Mouse (Mus musculus) kidney, postnatal 0 days (tissue): Measurements from ENCODE around the gene Map3k6. TPM values are rescaled to one million over a fixed set of nuclear protein-coding genes. Genes with fewer than 3 reads are reported as not detected.

ENCODE experiments used
- ATAC-seq: fragments of 200-750 bp; cut with Nextera tagmentation; replicated peaks from 2 replicates; pipeline ENCODE4 v1.8.0; 2017; ENCODE audit warnings: low read depth, moderate number of reproducible peaks, moderate TSS enrichment, moderate library complexity; ENCODE audit not compliant: low FRiP score
- DNase-seq: peaks from one replicate; pipeline ENCODE4 v3.0.0-alpha.2; 2016; ENCODE audit warnings: low spot score
- H3K27ac ChIP-seq: fragments of 300-500 bp; sonication (generic); 2 replicates; pipeline ENCODE4 v1.5.1; 2014; ENCODE audit warnings: mild to moderate bottlenecking
- H3K27me3 ChIP-seq: fragments of 300-500 bp; sonication (generic); 2 replicates; pipeline ENCODE4 v1.6.1; 2014; ENCODE audit warnings: low read length, mixed read lengths; ENCODE audit not compliant: insufficient read depth
- H3K36me3 ChIP-seq: fragments of 300-500 bp; sonication (generic); 2 replicates; pipeline ENCODE4 v1.6.1; 2014; ENCODE audit warnings: low read length, mixed read lengths; ENCODE audit not compliant: insufficient read depth
- H3K4me1 ChIP-seq: fragments of 300-500 bp; sonication (generic); replicated peaks from 2 replicates; pipeline ENCODE4 v1.6.1; 2014; ENCODE audit warnings: antibody characterized with exemption, low read length, mixed read lengths; ENCODE audit not compliant: insufficient read depth
- H3K4me2 ChIP-seq: fragments of 300-500 bp; sonication (generic); 2 replicates; pipeline ENCODE4 v1.6.1; 2014; ENCODE audit warnings: mild to moderate bottlenecking, low read length, moderate library complexity, mixed read lengths
- H3K4me3 ChIP-seq: fragments of 300-500 bp; sonication (generic); replicated peaks from 2 replicates; pipeline ENCODE4 v1.5.1; 2014; ENCODE audit warnings: low read depth, low read length
- H3K9ac ChIP-seq: fragments of 300-500 bp; sonication (generic); 2 replicates; pipeline ENCODE4 v1.6.1; 2014; ENCODE audit warnings: low read depth, low read length
- H3K9me3 ChIP-seq: fragments of 300-500 bp; sonication (generic); replicated peaks from 2 replicates; pipeline ENCODE4 v1.6.1; 2016; ENCODE audit warnings: low read length, inconsistent platforms, mixed read lengths
- CTCF ChIP-seq: IDR thresholded peaks from 2 replicates; pipeline ENCODE4 v1.5.1; 2016; ENCODE audit warnings: antibody characterized with exemption, low read depth, mild to moderate bottlenecking, moderate library complexity
- WGBS: fragments of 180-500 bp; shearing (Covaris S2); extraction: QIAGEN DNeasy Blood & Tissue Kit; methylation state at CpG from one replicate; pipeline ENCODE4 v1.1.7; 2014; 5-methylcytosine and 5-hydroxymethylcytosine counted together
- polyA plus RNA-seq: library from polyadenylated mRNA; unstranded; fragments of >200 nt; fragmentation: Nextera tagmentation; extraction: Ambion mirVana; gene quantifications from 2 replicates; pipeline ENCODE4 v1.2.1, GENCODE M21; 2015

Map3k6 gene
- polyA plus RNA-seq, 1 experiment from 2014 or later: 4.2 TPM

GRCm38 (mm10) chr4:133223875-133224274, 16.7 kb upstream of the Map3k6 start:
- Histone ChIP-seq H3K4me2 (no peak overlapping the region), H3K9ac (no peak overlapping the region), H3K4me3 (no peak overlapping the region), H3K27ac (no peak overlapping the region), H3K36me3 (no peaks in the 10 kb centered on the region), H3K27me3 (no peaks in the 10 kb centered on the region), H3K9me3 (no peaks in the 10 kb centered on the region), H3K4me1 (peaks cover 5% of the 10 kb centered on the region; the same call in 1 of the 2 replicates)
- no peak for ATAC-seq
- no peak for DNase-seq
- TF ChIP-seq CTCF: no peak
- 69% methylated on average over 5 of the region's 5 CpGs for WGBS

GRCm38 (mm10) chr4:133226073-133226472, 14.5 kb upstream of the Map3k6 start:
- Histone ChIP-seq H3K4me1 (peaks cover 5% of the 10 kb centered on the region; the same call in 1 of the 2 replicates), H3K27ac (no peak overlapping the region), H3K9me3 (no peaks in the 10 kb centered on the region), H3K36me3 (no peaks in the 10 kb centered on the region), H3K9ac (no peak overlapping the region), H3K27me3 (no peaks in the 10 kb centered on the region), H3K4me3 (no peak overlapping the region), H3K4me2 (no peak overlapping the region)
- DNase-seq (no peak), ATAC-seq (no peak)
- 59% methylated on average over 10 of the region's 10 CpGs for WGBS
- no peak for TF ChIP-seq CTCF

GRCm38 (mm10) chr4:133227636-133228035, 13.0 kb upstream of the Map3k6 start:
- H3K27ac ChIP-seq: no peak overlapping the region
- 38% methylated on average over 8 of the region's 8 CpGs for WGBS
- no peaks in the 10 kb centered on the region for H3K9me3 ChIP-seq
- no peak overlapping the region for H3K4me2 ChIP-seq
- no peaks in the 10 kb centered on the region for H3K36me3 ChIP-seq
- H3K4me1 ChIP-seq: peaks cover 4% of the 10 kb centered on the region; the same call in 1 of the 2 replicates
- H3K9ac ChIP-seq: no peak overlapping the region
- ATAC-seq (peak; percentile 60), DNase-seq (no peak)
- H3K4me3 ChIP-seq: no peak overlapping the region
- no peak for TF ChIP-seq CTCF
- no peaks in the 10 kb centered on the region for H3K27me3 ChIP-seq

GRCm38 (mm10) chr4:133229582-133229981, 11.0 kb upstream of the Map3k6 start:
- Histone ChIP-seq H3K4me2 (no peak overlapping the region), H3K4me1 (no peaks in the 10 kb centered on the region), H3K27me3 (no peaks in the 10 kb centered on the region), H3K4me3 (no peak overlapping the region), H3K27ac (no peak overlapping the region), H3K9ac (no peak overlapping the region), H3K36me3 (no peaks in the 10 kb centered on the region), H3K9me3 (no peaks in the 10 kb centered on the region)
- no peak for TF ChIP-seq CTCF
- ATAC-seq (no peak), DNase-seq (no peak)
- WGBS: 78% methylated on average over 8 of the region's 8 CpGs

- Histone ChIP-seq H3K4me2 (no peak overlapping the region), H3K9ac (no peak overlapping the region), H3K27me3 (no peaks in the 10 kb centered on the region), H3K27ac (no peak overlapping the region), H3K9me3 (no peaks in the 10 kb centered on the region), H3K4me3 (no peak overlapping the region), H3K36me3 (no peaks in the 10 kb centered on the region), H3K4me1 (no peaks in the 10 kb centered on the region)
- peak; percentile 73 for TF ChIP-seq CTCF
- DNase-seq (peak; percentile 70), ATAC-seq (no peak)
- WGBS: 37% methylated on average over 10 of the region's 10 CpGs
Observed at GRCm38 (mm10) chr4:133233285-133233976, 7.2 kb upstream of the Map3k6 start.

GRCm38 (mm10) chr4:133234771-133235170, 5.8 kb upstream of the Map3k6 start:
- Histone ChIP-seq H3K27ac (no peak overlapping the region), H3K36me3 (no peaks in the 10 kb centered on the region), H3K9ac (no peak overlapping the region), H3K9me3 (no peaks in the 10 kb centered on the region), H3K4me2 (no peak overlapping the region), H3K4me1 (no peaks in the 10 kb centered on the region), H3K27me3 (no peaks in the 10 kb centered on the region), H3K4me3 (no peak overlapping the region)
- no peak for TF ChIP-seq CTCF
- ATAC-seq: no peak
- DNase-seq: no peak
- 60% methylated on average over 5 of the region's 5 CpGs for WGBS

- H3K36me3 ChIP-seq: no peaks in the 10 kb centered on the region
- no peaks in the 10 kb centered on the region for H3K4me1 ChIP-seq
- H3K4me2 ChIP-seq: no peak overlapping the region
- no peak overlapping the region for H3K4me3 ChIP-seq
- H3K27ac ChIP-seq: no peak overlapping the region
- DNase-seq (no peak), ATAC-seq (no peak)
- H3K9me3 ChIP-seq: no peaks in the 10 kb centered on the region
- H3K27me3 ChIP-seq: no peaks in the 10 kb centered on the region
- 74% methylated on average over 5 of the region's 5 CpGs for WGBS
- TF ChIP-seq CTCF: peak; percentile 12; the same call in 1 of the 2 replicates
- no peak overlapping the region for H3K9ac ChIP-seq
Observed at GRCm38 (mm10) chr4:133235415-133235814, 5.2 kb upstream of the Map3k6 start.
